Mouse (Mus musculus) leukemia stem cell, adult 10-12 weeks (primary cell): ENCODE results near the gene Rfc4. TPM values are rescaled to one million over a fixed set of nuclear protein-coding genes. Genes with fewer than 3 reads are reported as not detected.

Source experiments
- polyA plus RNA-seq: library from polyadenylated mRNA; stranded (reverse); fragments of >175 nt; gene quantifications from 2 replicates; pipeline ENCODE4 v1.2.3, GENCODE M21; 2012; ENCODE audit warnings: low replicate concordance

Rfc4 gene
- 1.8 and 23.6 TPM in 2 replicates for polyA plus RNA-seq

DNA sequence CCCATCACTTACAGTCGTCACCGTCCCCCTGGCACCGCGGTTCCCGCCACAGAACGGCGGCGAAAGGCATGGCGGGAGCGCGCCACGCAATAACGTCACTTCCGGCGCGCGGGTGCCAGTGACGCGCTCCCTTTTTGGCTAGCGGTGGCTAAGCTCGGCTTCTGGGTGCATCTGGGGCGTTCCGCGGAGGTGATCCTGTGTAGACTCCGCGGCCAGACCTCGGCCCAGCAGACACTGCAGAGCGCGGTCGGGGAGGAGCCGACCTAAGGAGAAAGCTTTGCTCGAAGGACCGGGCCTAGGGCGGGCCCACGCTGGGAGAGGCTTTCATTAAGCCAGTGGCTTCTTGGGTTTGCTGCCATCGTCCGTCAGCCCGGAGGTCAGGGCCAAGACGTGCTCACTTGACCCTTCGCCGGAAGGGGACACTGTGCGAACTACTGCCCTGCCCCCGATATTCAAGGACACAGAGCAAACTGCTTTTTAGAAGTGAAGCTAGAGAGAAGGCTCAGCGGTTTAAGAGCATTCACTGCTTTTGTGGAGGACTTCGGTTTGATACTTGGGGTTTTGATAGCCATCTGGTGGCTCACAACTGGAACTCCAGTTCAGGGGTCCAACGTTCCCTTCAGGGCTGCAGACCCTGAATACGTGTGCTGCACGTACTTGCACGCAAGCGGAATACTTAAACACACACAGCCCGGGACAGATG lies at the start of gene Rfc4:
Gene Rfc4, minus strand, starts transcription at position 65 of the 703 bp plus-strand sequence.

DNA sequence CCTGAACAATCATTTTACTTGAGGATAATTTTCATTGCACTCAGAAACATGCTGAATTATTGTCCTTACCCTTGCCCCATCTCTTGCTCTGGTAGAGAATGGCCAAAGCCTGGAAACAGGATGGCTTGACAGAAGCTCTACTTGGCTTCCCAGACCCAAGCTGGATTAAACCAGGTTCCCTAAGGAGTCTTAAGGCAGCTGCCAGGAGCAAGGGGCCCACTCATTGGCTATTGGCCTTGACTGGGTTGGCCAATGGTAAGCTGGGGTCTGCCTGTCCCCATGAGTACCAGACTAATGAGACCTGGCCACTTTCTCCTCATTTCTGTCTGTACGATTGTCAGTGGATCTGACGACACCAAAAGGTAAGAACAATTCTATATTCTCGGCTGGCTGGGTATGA lies 18.7 kb upstream of the Rfc4 start, which contains the start of gene Adipoq:
Gene Adipoq, plus strand, starts transcription at position 257 of the 400 bp plus-strand sequence.

DNA sequence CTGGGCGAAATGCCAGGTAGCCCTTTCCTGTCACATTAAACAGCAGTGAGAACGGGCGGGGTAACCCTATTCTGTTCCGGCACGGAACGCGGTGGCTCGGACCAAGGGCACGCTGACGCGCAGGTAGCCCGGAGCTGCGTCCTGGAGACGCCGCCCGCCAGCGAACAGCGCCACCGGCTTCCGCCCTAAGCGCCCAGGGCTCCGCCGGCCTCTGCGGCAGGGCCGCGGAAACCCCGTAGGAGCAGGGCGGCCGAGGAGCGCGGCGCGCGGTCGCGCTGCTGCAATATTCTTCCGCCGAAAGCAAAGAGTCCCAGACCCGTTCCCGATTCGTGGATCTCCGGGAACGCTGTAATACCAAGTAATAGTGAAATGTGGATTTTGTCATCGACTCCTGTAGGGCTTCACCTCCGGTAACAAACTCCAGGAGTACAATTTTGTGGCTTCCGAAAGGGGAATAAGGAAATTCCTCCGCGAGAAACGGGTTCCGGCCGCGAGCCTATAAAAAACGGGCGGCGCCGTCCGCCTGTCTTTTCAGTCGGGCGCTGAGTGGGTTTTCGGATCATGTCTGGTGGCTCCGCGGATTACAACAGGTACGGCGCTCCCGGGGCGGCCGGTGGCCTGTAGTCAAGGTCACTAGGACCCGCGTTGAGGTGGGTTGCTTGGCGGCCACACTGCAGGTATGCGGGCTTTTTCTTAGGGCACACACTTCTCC lies 20.1 kb downstream of the Rfc4 start, which contains the start of gene Eif4a2:
Gene Eif4a2, plus strand, starts transcription at position 214 of the 712 bp plus-strand sequence.

Other genes with a start within 250 kb of the Rfc4 start
- gene Ahsg, start 236.5 kb downstream of the Rfc4 start, polyA plus RNA-seq, result not detected in 2 replicates
- not detected in 2 replicates for gene Fetub, start 209.4 kb downstream of the Rfc4 start, polyA plus RNA-seq
- gene Hrg, start 176.7 kb downstream of the Rfc4 start, polyA plus RNA-seq, result not detected in 2 replicates
- gene Kng2, start 98.3 kb downstream of the Rfc4 start, polyA plus RNA-seq, result not detected in 2 replicates
- not detected in 2 replicates for gene Kng1, start 69.9 kb downstream of the Rfc4 start, polyA plus RNA-seq
- 1.2 and 11.1 TPM in 2 replicates for gene Eif4a2, start 20.3 kb downstream of the Rfc4 start, polyA plus RNA-seq
- gene Adipoq, start 18.8 kb upstream of the Rfc4 start, polyA plus RNA-seq, result 0.32 TPM in 1 of 2 replicates, not detected in the other
- 14.8 and 28.0 TPM in 2 replicates for gene St6gal1, start 97.0 kb upstream of the Rfc4 start, polyA plus RNA-seq